Mouse (Mus musculus) lung, adult 2 months (tissue): Measurements from ENCODE around the gene Mrps22. TPM values are rescaled to one million over a fixed set of nuclear protein-coding genes. Genes with fewer than 3 reads are reported as not detected.
A peak's percentile ranks its signal among the peaks of the same experiment; 100 is the strongest.

ENCODE experiments used
- DNase-seq: peaks from one replicate; pipeline ENCODE4 v3.0.0; 2022
- H3K4me1 ChIP-seq: fragments of 200-500 bp; 2 replicates; pipeline ENCODE4 v1.6.1; 2011; ENCODE audit warnings: low read length; ENCODE audit not compliant: control insufficient read depth, insufficient read depth
- H3K4me3 ChIP-seq: fragments of 200-500 bp; replicated peaks from 2 replicates; pipeline ENCODE3; 2011; ENCODE audit warnings: low read depth, mild to moderate bottlenecking, control low read depth, low read length; ENCODE audit errors: extremely low read depth
- CTCF ChIP-seq: fragments of 200-500 bp; IDR thresholded peaks from 2 replicates; pipeline ENCODE4 v1.5.1; 2011; ENCODE audit warnings: mild to moderate bottlenecking, low read length, control low read depth; ENCODE audit not compliant: insufficient read depth
- POLR2A ChIP-seq: fragments of 200-500 bp; IDR thresholded peaks from 2 replicates; pipeline ENCODE4 v1.6.1; 2011; ENCODE audit warnings: low read depth, mild to moderate bottlenecking, control low read depth, low read length, borderline replicate concordance; ENCODE audit errors: extremely low read depth
- WGBS: fragments of 180-500 bp; shearing (Covaris S2); methylation state at CpG from one replicate; pipeline ENCODE4 v1.1.7; 2018; 5-methylcytosine and 5-hydroxymethylcytosine counted together
- polyA plus RNA-seq: library from polyadenylated mRNA; depleted of rRNA; stranded (reverse); fragments of >200 nt; gene quantifications from 2 replicates; pipeline ENCODE4 v1.2.3, GENCODE M21; 2012; rRNA removed

Gene Mrps22
- polyA plus RNA-seq, 1 experiment: 6.0 TPM

DNA sequence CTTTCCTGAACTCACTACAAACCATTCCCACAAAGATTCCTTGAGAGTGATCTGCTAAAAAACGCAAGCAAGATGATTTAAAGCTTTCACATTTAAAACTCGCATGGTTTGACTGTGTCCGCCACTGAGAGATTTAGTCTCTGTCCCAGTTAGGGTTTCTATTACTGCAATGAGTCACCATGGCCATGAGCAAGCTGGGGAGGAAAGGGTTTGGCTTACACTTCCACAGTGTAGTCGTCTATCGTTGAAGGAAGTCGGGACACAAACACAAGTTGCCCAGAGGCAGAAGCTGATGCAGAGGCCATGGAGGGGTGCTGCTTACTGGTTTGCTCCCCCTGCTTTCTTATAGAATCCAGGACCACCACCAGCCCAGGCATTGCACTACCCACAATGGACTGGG is 1.4 kb downstream of the Mrps22 start:
- Histone ChIP-seq H3K4me3 (no peak overlapping the region), H3K4me1 (peaks cover 8% of the 10 kb centered on the region; the same call in 1 of the 2 replicates)
- WGBS: 73% methylated on average over 6 of the region's 6 CpGs
- TF ChIP-seq POLR2A: no peak
- no peak for TF ChIP-seq CTCF
- no peak for DNase-seq

GRCm38 (mm10) chr9:98583852-98584251 is 17.6 kb downstream of the Mrps22 start:
- WGBS: 71% methylated on average over 4 of the region's 4 CpGs
- TF ChIP-seq CTCF: no peak
- TF ChIP-seq POLR2A: no peak
- H3K4me1 ChIP-seq: no peaks in the 10 kb centered on the region
- no peak for DNase-seq
- no peak overlapping the region for H3K4me3 ChIP-seq

- under 1% methylated on average over 76 of the region's 76 CpGs for WGBS
- TF ChIP-seq POLR2A: peak; percentile 88; the same call in 1 of the 2 replicates
- TF ChIP-seq CTCF: no peak
- peak; percentile 99 for DNase-seq
Measured at GRCm38 (mm10) chr9:98563137-98564126, 38.0 kb downstream of the Mrps22 start, which contains the start of gene Copb2. TSS of gene Copb2 (plus strand) at chr9:98563721.

DNA sequence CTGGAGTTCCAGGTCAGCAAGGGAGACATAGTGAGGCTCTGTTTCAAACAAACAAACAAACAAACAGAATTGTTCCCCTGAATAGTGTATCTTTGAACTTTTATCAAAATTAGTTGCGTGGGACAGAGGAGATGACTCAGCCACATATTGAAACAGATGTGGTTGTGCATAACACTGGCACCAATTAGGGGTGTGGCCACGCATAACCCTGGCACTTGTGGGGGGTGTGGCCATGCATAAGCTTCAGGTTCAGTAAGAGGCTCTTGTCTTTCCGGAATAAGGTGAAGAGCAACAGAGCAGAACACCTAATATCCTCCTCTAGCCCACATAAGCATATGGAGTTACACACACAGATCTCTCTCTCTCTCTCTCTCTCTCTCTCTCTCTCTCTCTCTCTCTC is 57.4 kb downstream of the Mrps22 start:
- Histone ChIP-seq H3K4me3 (no peak overlapping the region), H3K4me1 (no peaks in the 10 kb centered on the region; the same call in 1 of the 2 replicates)
- WGBS: 83% methylated on average over 3 of the region's 3 CpGs
- DNase-seq: no peak
- TF ChIP-seq POLR2A (no peak), CTCF (no peak)

More at GRCm38 (mm10) chr9:98563137-98564126, 38.0 kb downstream of the Mrps22 start, which contains the start of gene Copb2:
- Histone ChIP-seq H3K4me1 (peaks cover 5% of the 10 kb centered on the region), H3K4me3 (peak within 1 kb of the TSS; percentile 88)

Other genes with a start within 250 kb of the Mrps22 start
- 14.5 and 19.4 TPM in 2 replicates for gene Rbp1, start 178.7 kb downstream of the Mrps22 start, polyA plus RNA-seq
- gene Rbp2, start 115.5 kb downstream of the Mrps22 start, polyA plus RNA-seq: 0.40 and 12.4 TPM in 2 replicates
- gene Copb2, start 37.9 kb downstream of the Mrps22 start, polyA plus RNA-seq: 23.8 and 38.2 TPM in 2 replicates
- gene Prr23a1, start 240.8 kb upstream of the Mrps22 start, polyA plus RNA-seq: not detected in 2 replicates